Mouse (Mus musculus) spleen, adult 2 months (tissue): Measurements from ENCODE around the gene Psmg4. TPM values are rescaled to one million over a fixed set of nuclear protein-coding genes. Genes with fewer than 3 reads are reported as not detected.

Experiments used
- DNase-seq, 2 experiments: peaks; one replicate each; pipeline versions ENCODE4 v3.0.0 to v3.0.0-alpha.2; 2012 to 2021; ENCODE audit warnings: low spot score in 2 of 2, low read depth in 1 of 2
- H3K27ac ChIP-seq: fragments of 200-500 bp; 2 replicates; pipeline ENCODE4 v1.5.1; 2012; ENCODE audit warnings: low read length, inconsistent platforms; ENCODE audit not compliant: insufficient read depth
- H3K27me3 ChIP-seq: fragments of 200-500 bp; 2 replicates; pipeline ENCODE4 v1.6.1; 2012; ENCODE audit warnings: mild to moderate bottlenecking, moderate library complexity, low read length, inconsistent platforms; ENCODE audit not compliant: control insufficient read depth, insufficient read depth
- H3K36me3 ChIP-seq: fragments of 200-500 bp; 2 replicates; pipeline ENCODE4 v1.6.1; 2012; ENCODE audit warnings: mild to moderate bottlenecking, low read length, inconsistent platforms; ENCODE audit not compliant: control insufficient read depth, insufficient read depth
- H3K4me1 ChIP-seq: fragments of 200-500 bp; 2 replicates; pipeline ENCODE4 v1.6.1; 2011; ENCODE audit warnings: inconsistent platforms; ENCODE audit not compliant: control insufficient read depth, insufficient read depth, insufficient read length
- H3K4me3 ChIP-seq: fragments of 200-500 bp; 2 replicates; pipeline ENCODE4 v1.5.1; 2011; ENCODE audit warnings: mild to moderate bottlenecking, inconsistent platforms; ENCODE audit not compliant: insufficient read depth, insufficient read length; ENCODE audit errors: extremely low read depth
- CTCF ChIP-seq: fragments of 200-500 bp; IDR thresholded peaks from 2 replicates; pipeline ENCODE4 v1.5.1; 2011; ENCODE audit warnings: mild to moderate bottlenecking, inconsistent platforms; ENCODE audit not compliant: insufficient read depth, insufficient read length, insufficient replicate concordance; ENCODE audit errors: extremely low read depth
- POLR2A ChIP-seq: fragments of 200-500 bp; IDR thresholded peaks from 2 replicates; pipeline ENCODE4 v1.6.1; 2011; ENCODE audit warnings: low read depth, low read length, inconsistent platforms
- WGBS: fragments of 180-500 bp; shearing (Covaris S2); methylation state at CpG from one replicate; pipeline ENCODE4 v1.1.7; 2018; 5-methylcytosine and 5-hydroxymethylcytosine counted together
- polyA plus RNA-seq: library from polyadenylated mRNA; depleted of rRNA; stranded (reverse); fragments of >200 nt; gene quantifications from 2 replicates; pipeline ENCODE4 v1.2.3, GENCODE M21; 2012; rRNA removed

Gene Psmg4
- polyA plus RNA-seq: 104 and 206 TPM in 2 replicates

DNA sequence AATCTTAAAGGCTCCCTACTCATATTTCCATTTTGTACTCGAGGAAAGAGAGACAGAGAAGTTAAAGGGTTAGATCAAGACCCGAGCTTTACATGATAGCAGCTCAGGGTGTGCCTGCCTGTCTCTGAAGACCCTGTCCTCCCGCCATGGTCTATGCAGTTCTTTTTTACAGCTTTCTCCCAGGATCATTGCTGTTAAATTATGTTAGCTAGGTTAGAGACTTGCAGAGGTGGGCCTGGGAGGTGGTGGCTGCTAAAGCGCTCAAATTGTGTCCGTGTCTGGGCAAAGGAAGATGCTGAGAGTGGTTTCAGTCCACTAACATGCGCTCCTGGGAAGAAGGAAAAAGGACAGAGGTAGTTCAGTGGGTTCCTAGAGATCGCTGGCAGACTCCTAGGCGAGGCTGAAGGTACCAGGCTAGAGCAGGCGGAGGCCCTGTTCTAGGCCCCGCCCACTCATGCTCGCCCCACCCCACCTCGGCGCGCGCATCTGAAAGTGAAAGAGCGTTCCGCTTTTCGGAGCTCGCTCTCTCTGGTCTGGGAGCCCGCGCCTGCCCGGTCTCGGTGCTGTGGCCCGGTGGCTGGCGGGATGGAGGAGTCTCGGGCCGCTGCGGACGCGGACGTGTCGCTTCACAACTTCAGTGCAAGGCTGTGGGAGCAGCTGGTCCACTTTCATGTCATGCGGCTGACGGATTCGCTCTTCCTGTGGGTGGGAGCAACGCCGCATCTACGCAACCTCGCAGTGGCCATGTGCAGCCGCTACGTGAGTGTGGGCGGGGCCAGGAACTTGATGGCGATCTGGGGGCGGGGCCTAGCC, at the start of gene Psmg4:
TSS of gene Psmg4 (plus strand) at position 474 of the 813 bp plus-strand sequence.
- H3K27me3 ChIP-seq: no peaks in the 10 kb centered on the region
- H3K27ac ChIP-seq: peak within 1 kb of the TSS; percentile 100
- H3K4me3 ChIP-seq: peak within 1 kb of the TSS; percentile 98
- peaks cover 3% of the 10 kb centered on the region; the same call in 1 of the 2 replicates for H3K4me1 ChIP-seq
- TF ChIP-seq CTCF: no peak
- peak; percentile 42 for TF ChIP-seq POLR2A
- 4% methylated on average over 44 of the region's 44 CpGs for WGBS
- DNase-seq: peak; percentile 85 to 92
- peaks cover 3% of the 10 kb centered on the region; the same call in 1 of the 2 replicates for H3K36me3 ChIP-seq

DNA sequence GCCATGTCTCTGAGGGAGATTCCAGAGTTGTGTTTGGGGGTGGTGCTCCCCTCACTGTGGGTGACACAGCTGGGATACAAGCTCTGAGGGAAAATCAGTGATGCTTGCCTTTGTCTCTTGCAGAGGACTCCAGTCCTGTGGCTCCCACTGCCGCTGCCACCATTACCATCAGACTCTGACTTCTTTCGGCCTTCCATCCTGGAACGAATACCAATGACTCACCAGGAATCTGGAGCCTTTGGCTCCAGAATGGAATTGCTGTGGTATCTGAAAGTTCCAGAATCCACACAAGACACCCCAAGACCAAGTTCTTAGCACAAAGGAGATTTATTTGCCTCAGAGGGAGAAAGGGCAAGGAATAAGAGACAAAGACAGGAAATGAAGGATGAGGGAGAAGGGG, 49.7 kb upstream of the Psmg4 start:
- Histone ChIP-seq H3K4me1 (no peaks in the 10 kb centered on the region), H3K27me3 (no peaks in the 10 kb centered on the region), H3K4me3 (no peak overlapping the region), H3K27ac (no peak overlapping the region), H3K36me3 (no peaks in the 10 kb centered on the region)
- WGBS: 92% methylated on average over 3 of the region's 3 CpGs
- DNase-seq: no peak
- TF ChIP-seq CTCF (no peak), POLR2A (no peak)

DNA sequence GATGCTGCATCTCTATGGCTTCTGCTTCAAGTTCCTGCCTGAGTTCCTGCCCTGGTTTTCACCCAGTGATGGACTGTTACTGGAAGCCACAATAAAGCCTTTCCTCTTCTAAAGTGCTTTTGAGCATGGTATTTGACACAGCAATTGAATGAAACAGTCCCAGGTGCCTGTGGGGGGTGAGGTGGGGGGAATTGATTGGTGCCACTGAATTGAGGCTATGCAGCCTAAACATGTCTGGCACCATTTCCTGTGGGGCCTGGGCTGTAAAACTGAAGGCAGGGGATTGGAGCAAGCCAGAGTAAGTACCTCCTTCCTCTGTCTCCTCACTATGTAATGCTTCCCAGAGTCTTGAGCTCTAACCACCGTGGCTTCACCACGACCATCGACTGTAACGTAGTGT, 48.1 kb upstream of the Psmg4 start:
- DNase-seq: no peak
- Histone ChIP-seq H3K4me3 (no peak overlapping the region), H3K4me1 (peaks cover 5% of the 10 kb centered on the region; the same call in 1 of the 2 replicates), H3K36me3 (no peaks in the 10 kb centered on the region), H3K27me3 (no peaks in the 10 kb centered on the region), H3K27ac (no peak overlapping the region)
- TF ChIP-seq CTCF (no peak), POLR2A (no peak)
- 37% methylated on average over 4 of the region's 4 CpGs for WGBS

DNA sequence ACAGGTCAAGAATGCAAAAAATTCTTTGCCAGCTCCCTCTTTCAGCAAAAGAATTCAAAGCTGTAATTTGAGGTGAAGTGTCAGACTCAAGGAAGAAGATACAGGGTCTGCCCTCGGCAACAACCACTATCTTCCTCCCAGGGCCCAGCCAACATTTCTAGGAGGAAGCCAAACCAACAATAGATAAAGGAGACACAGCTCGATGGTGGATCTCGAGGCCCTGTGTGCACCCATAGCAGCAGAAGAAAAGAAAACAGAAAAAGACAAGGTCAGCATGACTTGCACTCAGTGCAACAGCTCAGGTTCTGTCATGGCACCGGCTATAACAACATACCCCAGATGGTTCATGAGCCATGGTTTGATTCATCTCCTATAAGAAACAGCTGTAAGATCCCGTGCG, 46.3 kb upstream of the Psmg4 start:
- Histone ChIP-seq H3K36me3 (no peaks in the 10 kb centered on the region), H3K4me3 (no peak overlapping the region), H3K4me1 (peaks cover 10% of the 10 kb centered on the region; the same call in 1 of the 2 replicates), H3K27me3 (no peaks in the 10 kb centered on the region), H3K27ac (no peak overlapping the region)
- 77% methylated on average over 6 of the region's 6 CpGs for WGBS
- DNase-seq: no peak
- TF ChIP-seq POLR2A (no peak), CTCF (no peak)

DNA sequence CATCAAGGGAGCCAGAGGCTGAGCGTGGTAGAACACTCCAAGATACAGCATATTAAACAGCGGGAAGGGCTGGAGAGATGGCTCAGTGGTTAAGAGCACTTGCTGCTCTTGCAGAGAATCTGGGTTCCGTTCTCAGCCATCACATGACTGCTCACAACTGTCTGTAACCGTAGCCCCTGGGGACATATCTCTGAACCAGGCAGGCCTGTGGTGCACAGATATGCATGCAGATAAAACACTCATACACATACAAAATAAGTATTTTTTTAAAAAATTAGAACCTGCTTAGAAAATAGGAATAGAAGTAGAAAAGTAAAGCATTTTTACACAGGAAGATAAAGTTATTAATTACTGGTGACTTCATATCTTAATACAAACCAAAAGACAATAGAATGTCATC, 43.9 kb upstream of the Psmg4 start:
- Histone ChIP-seq H3K27ac (no peak overlapping the region), H3K4me1 (peaks cover 11% of the 10 kb centered on the region; the same call in 1 of the 2 replicates), H3K36me3 (no peaks in the 10 kb centered on the region), H3K4me3 (no peak overlapping the region), H3K27me3 (no peaks in the 10 kb centered on the region)
- peak in 1 of 2 experiments; percentile 27 for DNase-seq
- 25% methylated on average over 4 of the region's 4 CpGs for WGBS
- TF ChIP-seq CTCF (no peak), POLR2A (no peak)

DNA sequence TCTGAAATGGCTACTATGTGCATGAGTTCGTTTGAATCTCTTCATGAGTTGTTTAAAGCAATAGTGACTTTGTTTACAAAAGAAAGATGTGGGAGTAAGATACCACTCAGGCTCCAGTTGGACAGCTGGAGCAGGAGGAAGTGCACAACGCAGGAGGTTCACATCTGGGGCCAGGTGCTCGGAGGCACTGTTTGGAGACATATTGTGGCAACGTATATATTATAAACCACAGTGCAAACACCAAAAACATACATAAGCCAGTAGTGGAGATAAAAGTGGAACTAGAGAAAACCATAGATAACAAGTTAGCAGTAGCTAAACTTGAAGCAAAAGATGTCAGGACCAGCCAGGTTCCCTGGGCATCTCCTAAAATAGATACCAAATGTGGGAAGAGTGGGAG, 43.4 kb upstream of the Psmg4 start:
- WGBS: 15% methylated on average over 4 of the region's 4 CpGs
- Histone ChIP-seq H3K27me3 (no peaks in the 10 kb centered on the region), H3K4me1 (peaks cover 11% of the 10 kb centered on the region; the same call in 1 of the 2 replicates), H3K36me3 (no peaks in the 10 kb centered on the region), H3K4me3 (no peak overlapping the region), H3K27ac (no peak overlapping the region)
- no peak for DNase-seq
- no peak for TF ChIP-seq CTCF
- no peak for TF ChIP-seq POLR2A

DNA sequence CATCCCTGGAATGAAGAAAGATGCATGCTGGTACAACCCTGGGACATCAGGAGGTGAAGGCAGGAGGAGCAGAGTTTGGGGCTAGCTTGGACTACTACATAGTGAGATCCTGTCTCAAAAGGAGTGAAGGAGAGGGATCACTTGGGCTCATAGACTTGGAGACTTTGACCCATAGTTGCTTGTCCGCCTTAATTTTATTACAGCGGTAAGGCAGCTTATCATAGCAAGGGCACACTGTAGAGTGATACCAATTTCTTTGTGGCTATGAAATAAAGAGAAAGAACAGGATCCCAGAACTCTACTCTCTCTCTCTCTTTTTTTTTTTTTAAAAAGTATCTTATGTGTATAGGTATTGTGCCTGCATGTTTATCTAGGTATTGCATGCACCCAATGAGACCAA, 42.2 kb upstream of the Psmg4 start:
- H3K4me1 ChIP-seq: peaks cover 11% of the 10 kb centered on the region; the same call in 1 of the 2 replicates
- TF ChIP-seq POLR2A: no peak
- no peak for TF ChIP-seq CTCF
- H3K27me3 ChIP-seq: no peaks in the 10 kb centered on the region
- H3K36me3 ChIP-seq: no peaks in the 10 kb centered on the region
- no peak overlapping the region for H3K27ac ChIP-seq
- no peak overlapping the region for H3K4me3 ChIP-seq
- no peak for DNase-seq
- 90% methylated on average over 2 of the region's 2 CpGs for WGBS
